Mouse (Mus musculus) erythroblast, embryonic 14.5 days (primary cell): ENCODE measurements around the gene Arid3a.

Experiments
- GATA1 ChIP-seq: IDR thresholded peaks from 2 replicates; pipeline ENCODE4 v1.6.1; 2012; ENCODE audit warnings: low read length, inconsistent platforms, mixed read lengths
- TAL1 ChIP-seq: IDR thresholded peaks from 3 replicates; pipeline ENCODE4 v1.6.1; 2012; ENCODE audit warnings: low read length, inconsistent platforms, mixed read lengths

- no peak for TF ChIP-seq TAL1
- TF ChIP-seq GATA1: no peak
Observed at GRCm38 (mm10) chr10:79929967-79930825, 3.4 kb downstream of the Arid3a start.
